Mouse (Mus musculus) megakaryocyte-erythroid progenitor cell, adult 5-6 weeks (primary cell): Measurements from ENCODE around the gene Cab39. TPM values are rescaled to one million over a fixed set of nuclear protein-coding genes. Genes with fewer than 3 reads are reported as not detected.
A peak's percentile ranks its signal among the peaks of the same experiment; 100 is the strongest.
"Not testable (repeated sequence)": the region's sequence is repeated elsewhere in the genome, so short reads cannot be mapped to it uniquely, and the experiment has no call there.

Experiments used
- ATAC-seq: replicated peaks from 2 replicates; pipeline ENCODE4 v1.8.0; 2016; ENCODE audit warnings: mild to moderate bottlenecking, inconsistent platforms; ENCODE audit not compliant: severe bottlenecking, poor library complexity, low FRiP score, low TSS enrichment
- total RNA-seq, 2 experiments: library from RNA; stranded (forward) in 1 of 2; stranded (reverse) in 1 of 2; fragments of 200-1000, 215-1000 nt in 1 of 2; fragments of >200 nt in 1 of 2; fragmentation: Nextera tagmentation in 1 of 2; gene quantifications; 2 replicates each; pipeline ENCODE4 v1.2.3; 2014 to 2017

The Cab39 gene
- total RNA-seq, 2 experiments from 2014 or later, result 53.9 to 113 TPM

GRCm38 (mm10) chr1:85779012-85779411, 14.2 kb upstream of the Cab39 start:
- ATAC-seq, result no peak

DNA sequence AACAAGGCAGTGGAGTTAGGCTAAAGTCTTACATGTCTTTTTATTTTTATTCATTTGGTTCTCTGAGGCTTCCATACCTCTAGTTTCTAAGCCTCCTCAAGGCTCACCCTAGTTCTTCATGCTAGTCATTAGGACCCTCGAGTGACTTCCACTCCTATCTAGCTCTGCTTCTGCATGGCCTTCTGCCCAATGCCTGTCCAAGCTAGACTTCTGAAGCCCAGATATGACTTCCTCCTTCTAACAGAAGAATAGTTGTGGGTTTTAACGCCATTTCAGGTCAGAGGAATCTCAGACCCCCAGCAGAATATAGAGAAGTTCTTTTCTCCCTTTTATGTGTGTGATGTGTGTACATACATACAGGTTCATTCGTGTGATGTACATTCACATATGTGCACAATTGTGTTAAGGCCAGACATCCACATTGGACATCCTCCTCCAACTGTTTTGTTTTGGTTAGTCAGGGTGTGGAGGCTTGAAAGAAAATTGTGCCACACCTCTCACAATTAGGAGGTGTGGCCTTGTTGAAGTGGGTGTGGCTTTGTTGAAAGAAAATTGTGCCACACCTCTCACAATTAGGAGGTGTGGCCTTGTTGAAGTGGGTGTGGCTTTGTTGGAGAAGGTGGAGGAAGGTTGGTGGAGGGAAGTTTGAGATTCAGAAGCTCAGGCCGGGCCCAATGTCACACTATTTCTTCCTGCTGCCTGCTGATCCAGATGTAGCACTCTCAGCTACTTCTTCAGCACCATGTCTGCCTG, 13.6 kb upstream of the Cab39 start:
- ATAC-seq, result peak; percentile 90

GRCm38 (mm10) chr1:85790565-85790964, 2.7 kb upstream of the Cab39 start:
- ATAC-seq, result no peak

DNA sequence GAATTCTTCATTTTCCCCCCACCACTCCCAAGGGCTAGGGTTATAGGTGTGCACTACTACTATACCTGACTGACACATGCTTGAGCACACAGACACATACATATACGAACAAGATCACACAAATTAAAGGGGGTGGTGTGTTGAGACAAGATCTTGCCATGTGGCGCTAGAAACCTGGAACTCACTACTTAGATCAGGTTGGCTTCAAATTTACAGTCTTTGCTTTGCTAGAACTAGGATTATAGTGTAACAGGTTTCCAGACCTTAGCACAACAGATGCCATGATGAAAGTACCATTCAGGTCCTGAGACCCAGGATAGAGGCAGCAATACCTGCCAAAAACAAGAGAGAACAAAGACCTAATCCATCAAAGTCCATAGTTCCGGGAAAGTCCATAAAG, 1.8 kb upstream of the Cab39 start:
- no peak for ATAC-seq

DNA sequence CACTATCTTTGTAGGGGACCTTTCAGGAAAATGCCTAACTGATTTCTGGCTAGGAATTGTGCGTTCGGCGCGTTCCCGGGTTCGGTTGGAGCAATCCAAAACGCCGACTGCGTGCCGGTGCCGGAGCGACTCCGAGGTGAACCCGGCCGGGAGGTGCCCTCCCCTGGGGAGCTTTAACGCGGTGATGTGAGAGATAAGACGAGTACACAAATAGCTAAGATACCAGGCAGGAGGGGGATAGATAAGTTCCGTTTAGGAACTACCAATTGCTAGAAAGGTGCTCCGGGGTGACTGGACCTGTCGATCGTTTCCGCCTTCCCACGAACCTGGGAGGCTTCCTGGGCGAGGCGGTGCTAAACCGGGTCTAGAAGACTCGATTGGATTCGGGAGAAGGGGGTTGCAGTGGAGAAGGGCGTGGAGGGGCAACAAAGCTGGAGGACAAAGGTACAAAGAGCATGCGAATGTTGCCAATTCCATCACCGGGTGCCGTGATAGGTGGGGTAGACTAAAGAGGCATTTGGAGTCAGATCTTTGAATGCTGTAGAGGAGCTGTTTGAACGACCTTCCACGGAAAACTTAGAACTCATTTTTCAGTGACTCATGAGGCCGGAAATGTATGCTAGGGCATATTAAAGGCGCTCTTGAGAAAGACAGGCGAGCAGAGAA, 998 bp downstream of the Cab39 start:
- ATAC-seq, result peak; percentile 70

DNA sequence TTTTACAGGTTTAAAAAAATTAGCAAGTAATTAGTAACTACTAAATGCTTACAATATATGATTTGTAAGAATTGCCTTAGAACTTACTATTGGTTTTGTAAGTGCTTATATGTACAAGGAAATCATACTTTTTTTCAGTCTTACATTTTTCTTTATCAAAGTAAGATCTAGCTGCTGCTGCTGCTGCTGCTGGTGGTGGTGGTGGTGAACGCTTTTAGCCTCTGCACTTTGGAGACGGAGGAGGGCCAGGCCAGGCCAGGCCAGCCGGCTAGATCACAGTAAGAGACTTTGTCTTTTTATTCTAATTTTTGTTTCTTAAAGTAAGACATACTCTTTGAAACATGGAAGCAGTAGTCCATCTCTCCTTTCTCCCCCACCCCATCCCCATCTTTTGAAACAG, 2.0 kb downstream of the Cab39 start:
- ATAC-seq, result no peak

DNA sequence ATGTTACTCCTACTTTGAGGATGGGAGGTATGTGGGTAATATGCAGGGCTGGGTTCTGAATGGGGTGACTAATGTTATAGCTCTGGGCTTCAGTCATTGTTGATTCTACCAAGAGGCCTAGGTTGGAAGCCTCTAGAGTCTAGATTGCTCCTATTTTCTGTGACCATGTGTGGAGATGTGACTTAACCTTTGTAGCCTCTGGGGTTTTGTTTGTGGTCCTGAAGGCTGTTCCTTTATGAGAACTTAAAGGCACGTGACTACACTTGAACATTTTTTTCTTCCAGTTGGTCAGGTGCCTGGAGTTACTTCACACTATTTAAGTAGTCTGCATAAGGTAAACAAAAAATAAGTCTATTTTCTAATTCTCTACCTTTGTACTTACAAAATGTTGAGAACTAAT, 6.5 kb downstream of the Cab39 start:
- no peak for ATAC-seq

- no peak for ATAC-seq
Observed at GRCm38 (mm10) chr1:85802517-85802916, 9.3 kb downstream of the Cab39 start.

DNA sequence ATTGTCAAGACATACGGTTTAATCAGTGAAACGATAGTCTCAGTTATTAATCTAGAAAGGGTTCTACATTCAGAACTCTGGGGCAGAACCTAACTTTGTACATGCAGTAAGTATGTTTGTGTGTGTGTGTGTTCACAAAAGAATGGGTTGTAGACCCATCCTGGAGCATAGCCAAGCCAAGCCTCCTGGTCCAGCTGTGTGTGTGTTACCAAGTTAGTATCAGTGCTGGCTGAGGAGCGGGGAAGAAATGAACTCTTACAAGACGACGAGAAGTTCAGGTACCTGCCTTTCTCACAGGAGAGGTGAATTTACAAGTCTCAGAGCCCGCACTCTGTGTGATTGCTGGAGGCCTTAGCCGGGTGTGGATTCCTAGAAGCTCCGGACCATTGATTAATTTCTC, 11.3 kb downstream of the Cab39 start:
- no peak for ATAC-seq

- no peak for ATAC-seq
Observed at GRCm38 (mm10) chr1:85809256-85809655, 16.0 kb downstream of the Cab39 start.

DNA sequence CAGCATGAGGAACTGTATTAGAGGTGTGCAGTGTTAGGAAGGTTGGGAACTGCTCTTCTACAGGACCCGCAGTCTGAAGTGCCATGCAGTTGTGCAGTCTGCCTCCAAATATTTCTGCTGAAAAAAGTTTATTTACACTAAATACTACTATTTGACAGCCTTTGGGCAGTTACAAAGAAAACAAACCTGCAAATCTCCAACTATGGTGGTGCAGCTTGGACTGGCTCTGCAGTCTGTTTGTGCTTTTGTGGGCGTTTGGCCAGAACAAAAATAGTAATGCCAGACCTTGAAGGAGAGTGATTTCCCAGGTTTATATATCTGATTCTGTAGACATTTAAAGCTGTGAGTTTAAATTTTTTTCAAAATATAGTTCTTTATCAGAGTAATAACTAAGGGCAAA, 17.1 kb downstream of the Cab39 start:
- ATAC-seq, result no peak

- no peak for ATAC-seq
Observed at GRCm38 (mm10) chr1:85810787-85811186, 17.5 kb downstream of the Cab39 start.

GRCm38 (mm10) chr1:85814213-85814612, 21.0 kb downstream of the Cab39 start:
- not testable (repeated sequence) for ATAC-seq

DNA sequence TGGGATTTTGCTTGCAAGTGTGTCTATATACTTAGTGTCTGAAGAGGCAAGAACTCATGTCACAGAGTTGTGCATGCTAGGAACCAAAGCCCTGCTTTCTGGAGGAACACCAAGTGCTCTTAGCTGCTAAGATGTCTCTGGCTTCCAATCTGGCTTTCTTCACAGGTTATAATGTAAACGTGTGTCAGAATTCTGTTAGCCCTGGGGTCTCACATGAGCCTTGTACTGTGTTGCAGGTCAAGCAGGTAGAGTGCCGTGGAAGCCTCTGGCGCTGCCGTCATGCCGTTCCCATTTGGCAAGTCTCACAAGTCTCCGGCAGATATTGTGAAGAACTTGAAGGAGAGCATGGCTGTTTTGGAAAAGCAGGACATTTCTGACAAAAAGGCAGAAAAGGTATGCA, 24.9 kb downstream of the Cab39 start:
- ATAC-seq, result no peak

GRCm38 (mm10) chr1:85819695-85820094, 26.5 kb downstream of the Cab39 start:
- ATAC-seq, result 0 out of 2 replicates have a peak, but pooled peaks have one; percentile 41

DNA sequence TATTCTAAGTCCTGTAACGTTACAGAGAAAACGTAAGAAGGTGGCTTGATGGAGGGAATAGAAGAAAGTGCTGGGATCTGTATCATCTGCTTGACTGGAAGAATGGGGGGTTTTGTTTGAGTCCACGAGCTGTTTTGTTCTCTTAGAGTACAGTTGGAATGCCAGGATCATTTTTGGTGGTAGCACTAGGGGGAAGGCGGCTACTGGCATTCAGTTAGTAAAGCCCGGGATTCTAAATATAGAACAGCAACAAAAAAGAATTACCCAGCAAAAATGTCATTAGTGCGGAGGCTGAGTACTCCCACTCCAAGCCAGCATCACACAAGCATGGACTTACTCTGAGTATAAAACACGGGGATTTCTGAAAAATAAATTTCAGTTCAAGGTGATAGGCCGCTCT, 29.0 kb downstream of the Cab39 start:
- ATAC-seq, result no peak

DNA sequence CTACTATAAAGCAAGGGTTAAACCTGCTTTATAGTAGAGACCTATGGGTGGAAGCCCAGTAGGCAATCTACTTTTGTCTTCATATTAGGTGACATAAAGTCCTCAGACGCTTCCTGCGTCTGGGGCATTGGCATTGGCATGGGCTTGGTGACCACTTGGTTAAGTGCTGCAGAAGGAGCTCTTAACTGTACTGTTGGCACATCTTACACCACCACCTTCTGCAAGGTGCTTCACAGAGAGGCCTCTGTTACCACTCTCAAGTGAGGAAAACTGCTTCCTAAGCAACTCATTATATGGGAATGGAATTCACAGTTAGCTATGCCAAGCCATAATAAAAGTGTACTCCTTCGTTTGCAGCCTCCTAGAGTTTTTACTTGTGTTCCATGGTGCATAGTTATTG, 31.7 kb downstream of the Cab39 start:
- no peak for ATAC-seq

DNA sequence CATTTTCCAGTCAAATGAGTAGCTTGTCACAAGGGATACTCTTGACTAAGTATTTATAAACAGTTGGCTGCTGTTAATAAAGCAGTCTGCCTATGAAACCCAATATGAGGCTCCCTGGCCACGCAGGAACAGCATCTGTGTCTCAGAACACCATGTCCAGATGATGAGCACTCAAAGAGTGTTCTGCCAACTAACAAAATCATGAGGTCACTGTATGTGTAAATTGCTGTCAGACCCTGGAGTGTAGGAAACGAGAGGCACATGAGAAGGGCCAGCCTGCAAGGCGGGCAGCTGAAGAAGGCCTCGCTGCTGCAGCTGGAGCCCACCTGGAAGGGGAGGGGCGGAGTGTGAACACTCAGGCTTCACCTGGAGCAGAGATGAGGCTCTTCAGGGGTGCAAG, 33.9 kb downstream of the Cab39 start:
- ATAC-seq, result no peak

DNA sequence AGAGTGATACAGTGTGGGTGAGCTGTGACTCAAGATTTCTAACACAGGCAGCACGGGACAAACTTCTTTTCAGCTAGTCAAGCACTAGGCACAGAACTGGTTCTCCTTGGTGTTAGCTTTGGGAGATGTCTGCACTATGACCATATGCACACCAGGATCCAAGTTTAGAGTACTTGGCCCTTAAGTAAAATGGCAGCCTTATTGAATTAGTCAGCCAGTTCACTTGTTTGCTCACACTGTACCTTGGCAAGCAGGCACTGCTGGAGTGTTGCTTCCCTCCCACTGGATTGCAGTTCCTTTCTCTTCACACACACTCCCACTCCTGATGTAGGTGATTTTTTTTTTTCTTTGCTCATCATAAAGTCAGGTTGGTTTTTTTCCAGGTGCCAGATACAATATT, 35.8 kb downstream of the Cab39 start:
- ATAC-seq, result no peak

GRCm38 (mm10) chr1:85838056-85838455, 44.8 kb downstream of the Cab39 start:
- ATAC-seq, result no peak

DNA sequence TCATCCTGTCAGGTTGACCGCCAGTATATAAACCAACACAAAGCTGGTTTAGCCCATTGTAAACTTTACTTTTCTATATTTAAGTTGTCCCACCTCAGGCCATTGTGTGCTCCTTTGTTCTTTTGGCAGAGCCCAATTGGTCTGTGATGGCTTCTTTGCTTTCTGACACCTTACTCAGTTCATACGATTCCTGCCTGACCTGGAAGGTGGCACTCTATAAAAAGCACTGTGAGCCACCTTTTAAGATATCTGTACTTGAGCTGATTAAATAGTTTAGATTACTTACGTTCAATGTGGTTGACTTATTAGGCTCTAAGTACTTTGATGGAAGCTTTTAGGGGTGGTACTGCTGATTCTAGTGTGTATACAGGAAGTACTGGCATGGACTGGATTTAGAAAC, 46.1 kb downstream of the Cab39 start:
- 0 out of 2 replicates have a peak, but pooled peaks have one; percentile 16 for ATAC-seq
